Mouse (Mus musculus): ENCODE results near the gene Ap4b1. TPM values are rescaled to one million over a fixed set of nuclear protein-coding genes. Genes with fewer than 3 reads are reported as not detected.

The Ap4b1 gene
- polyA plus RNA-seq, 1 experiment from 2014 or later = 22.8 TPM

- Histone ChIP-seq H3K4me3 (ENCODE audit: low read depth, low read length) (no peak overlapping the region), H3K4me2 (ENCODE audit: low read depth, low read length, severe bottlenecking) (no peak overlapping the region), H3K27ac (ENCODE audit: low read depth, low read length) (no peak overlapping the region), H3K27me3 (ENCODE audit: control insufficient read depth, insufficient read depth, low read length) (no peaks in the 10 kb centered on the region), H3K9ac (ENCODE audit: low read length) (no peak overlapping the region), H3K4me1 (replicated peaks; ENCODE audit: control insufficient read depth, insufficient read depth, low read length) (no peaks in the 10 kb centered on the region), H3K9me3 (ENCODE audit: control insufficient read depth, low read length) (no peaks in the 10 kb centered on the region), H3K36me3 (ENCODE audit: control insufficient read depth, insufficient read depth, low read length) (no peaks in the 10 kb centered on the region)
- DNase-seq (ENCODE audit: low spot score) = no peak
- no peak for ATAC-seq (replicated peaks; ENCODE audit: low FRiP score)
- 75% methylated on average over 8 of the region's 8 CpGs for WGBS
Observed at GRCm38 (mm10) chr3:103853804-103854203, 44.5 kb downstream of the Ap4b1 start.

GRCm38 (mm10) chr3:103857036-103857805 lies 47.9 kb downstream of the Ap4b1 start:
- WGBS = 92% methylated on average over 7 of the region's 7 CpGs
- Histone ChIP-seq H3K36me3 (ENCODE audit: control insufficient read depth, insufficient read depth, low read length) (no peaks in the 10 kb centered on the region), H3K9ac (ENCODE audit: low read length) (no peak overlapping the region), H3K9me3 (ENCODE audit: control insufficient read depth, low read length) (no peaks in the 10 kb centered on the region), H3K27me3 (ENCODE audit: control insufficient read depth, insufficient read depth, low read length) (no peaks in the 10 kb centered on the region), H3K27ac (ENCODE audit: low read depth, low read length) (no peak overlapping the region), H3K4me3 (ENCODE audit: low read depth, low read length) (no peak overlapping the region), H3K4me1 (replicated peaks; ENCODE audit: control insufficient read depth, insufficient read depth, low read length) (no peaks in the 10 kb centered on the region), H3K4me2 (ENCODE audit: low read depth, low read length, severe bottlenecking) (no peak overlapping the region)
- DNase-seq (ENCODE audit: low spot score) (no peak), ATAC-seq (replicated peaks; ENCODE audit: low FRiP score) (no peak)

GRCm38 (mm10) chr3:103857977-103858563 lies 48.8 kb downstream of the Ap4b1 start:
- no peak overlapping the region for H3K27ac ChIP-seq (ENCODE audit: low read depth, low read length)
- no peaks in the 10 kb centered on the region for H3K27me3 ChIP-seq (ENCODE audit: control insufficient read depth, insufficient read depth, low read length)
- H3K36me3 ChIP-seq (ENCODE audit: control insufficient read depth, insufficient read depth, low read length) = no peaks in the 10 kb centered on the region
- no peak overlapping the region for H3K4me2 ChIP-seq (ENCODE audit: low read depth, low read length, severe bottlenecking)
- 93% methylated on average over 6 of the region's 6 CpGs for WGBS
- no peak overlapping the region for H3K4me3 ChIP-seq (ENCODE audit: low read depth, low read length)
- H3K9me3 ChIP-seq (ENCODE audit: control insufficient read depth, low read length) = no peaks in the 10 kb centered on the region
- H3K4me1 ChIP-seq (replicated peaks; ENCODE audit: control insufficient read depth, insufficient read depth, low read length) = no peaks in the 10 kb centered on the region
- no peak for DNase-seq (ENCODE audit: low spot score)
- ATAC-seq (replicated peaks; ENCODE audit: low FRiP score) = no peak
- no peak overlapping the region for H3K9ac ChIP-seq (ENCODE audit: low read length)

GRCm38 (mm10) chr3:103858881-103859801 lies 49.8 kb downstream of the Ap4b1 start, which contains the start of gene Ptpn22:
Ptpn22 (plus strand) TSS chr3:103859795.
- no peak for ATAC-seq (replicated peaks; ENCODE audit: low FRiP score)
- Histone ChIP-seq H3K4me2 (ENCODE audit: low read depth, low read length, severe bottlenecking) (no peak within 1 kb of the TSS), H3K4me3 (ENCODE audit: low read depth, low read length) (no peak within 1 kb of the TSS), H3K9me3 (ENCODE audit: control insufficient read depth, low read length) (no peaks in the 10 kb centered on the region), H3K4me1 (replicated peaks; ENCODE audit: control insufficient read depth, insufficient read depth, low read length) (no peaks in the 10 kb centered on the region), H3K27ac (ENCODE audit: low read depth, low read length) (no peak within 1 kb of the TSS), H3K9ac (ENCODE audit: low read length) (no peak within 1 kb of the TSS), H3K27me3 (ENCODE audit: control insufficient read depth, insufficient read depth, low read length) (no peaks in the 10 kb centered on the region), H3K36me3 (ENCODE audit: control insufficient read depth, insufficient read depth, low read length) (no peaks in the 10 kb centered on the region)
- WGBS = 84% methylated on average over 12 of the region's 12 CpGs
- DNase-seq (ENCODE audit: low spot score) = no peak

- Histone ChIP-seq H3K36me3 (ENCODE audit: control insufficient read depth, insufficient read depth, low read length) (no peaks in the 10 kb centered on the region), H3K27ac (ENCODE audit: low read depth, low read length) (no peak overlapping the region)
Observed at GRCm38 (mm10) chr3:103859851-103860391, 50.6 kb downstream of the Ap4b1 start.

GRCm38 (mm10) chr3:103862721-103863220 lies 53.5 kb downstream of the Ap4b1 start:
- Histone ChIP-seq H3K4me2 (ENCODE audit: low read depth, low read length, severe bottlenecking) (no peak overlapping the region), H3K27me3 (ENCODE audit: control insufficient read depth, insufficient read depth, low read length) (no peaks in the 10 kb centered on the region), H3K36me3 (ENCODE audit: control insufficient read depth, insufficient read depth, low read length) (no peaks in the 10 kb centered on the region), H3K27ac (ENCODE audit: low read depth, low read length) (no peak overlapping the region), H3K9me3 (ENCODE audit: control insufficient read depth, low read length) (no peaks in the 10 kb centered on the region), H3K9ac (ENCODE audit: low read length) (no peak overlapping the region), H3K4me3 (ENCODE audit: low read depth, low read length) (no peak overlapping the region), H3K4me1 (replicated peaks; ENCODE audit: control insufficient read depth, insufficient read depth, low read length) (no peaks in the 10 kb centered on the region)
- WGBS = 83% methylated on average over 4 of the region's 4 CpGs
- no peak for DNase-seq (ENCODE audit: low spot score)
- ATAC-seq (replicated peaks; ENCODE audit: low FRiP score) = no peak

More at GRCm38 (mm10) chr3:103859851-103860391, 50.6 kb downstream of the Ap4b1 start:
- no peak for DNase-seq (ENCODE audit: low spot score)
- H3K4me2 ChIP-seq (ENCODE audit: low read depth, low read length, severe bottlenecking) = no peak overlapping the region
- H3K4me1 ChIP-seq (replicated peaks; ENCODE audit: control insufficient read depth, insufficient read depth, low read length) = no peaks in the 10 kb centered on the region
- H3K27me3 ChIP-seq (ENCODE audit: control insufficient read depth, insufficient read depth, low read length) = no peaks in the 10 kb centered on the region
- H3K4me3 ChIP-seq (ENCODE audit: low read depth, low read length) = no peak overlapping the region
- ATAC-seq (replicated peaks; ENCODE audit: low FRiP score) = no peak
- H3K9me3 ChIP-seq (ENCODE audit: control insufficient read depth, low read length) = no peaks in the 10 kb centered on the region
- H3K9ac ChIP-seq (ENCODE audit: low read length) = no peak overlapping the region
- WGBS = 88% methylated on average over 6 of the region's 6 CpGs

- H3K4me1 ChIP-seq (replicated peaks; ENCODE audit: control insufficient read depth, insufficient read depth, low read length) = no peaks in the 10 kb centered on the region
- H3K27ac ChIP-seq (ENCODE audit: low read depth, low read length) = no peak overlapping the region
- no peak overlapping the region for H3K9ac ChIP-seq (ENCODE audit: low read length)
- no peaks in the 10 kb centered on the region for H3K36me3 ChIP-seq (ENCODE audit: control insufficient read depth, insufficient read depth, low read length)
- WGBS = 93% methylated on average over 6 of the region's 6 CpGs
- H3K4me3 ChIP-seq (ENCODE audit: low read depth, low read length) = no peak overlapping the region
- H3K4me2 ChIP-seq (ENCODE audit: low read depth, low read length, severe bottlenecking) = no peak overlapping the region
- H3K9me3 ChIP-seq (ENCODE audit: control insufficient read depth, low read length) = no peaks in the 10 kb centered on the region
- DNase-seq (ENCODE audit: low spot score) = no peak
- no peaks in the 10 kb centered on the region for H3K27me3 ChIP-seq (ENCODE audit: control insufficient read depth, insufficient read depth, low read length)
- ATAC-seq (replicated peaks; ENCODE audit: low FRiP score) = no peak
Observed at GRCm38 (mm10) chr3:103864200-103864599, 54.9 kb downstream of the Ap4b1 start.

- H3K9ac ChIP-seq (ENCODE audit: low read length) = no peak overlapping the region
- no peak overlapping the region for H3K4me2 ChIP-seq (ENCODE audit: low read depth, low read length, severe bottlenecking)
- no peak for ATAC-seq (replicated peaks; ENCODE audit: low FRiP score)
- no peak for DNase-seq (ENCODE audit: low spot score)
- 86% methylated on average over 5 of the region's 5 CpGs for WGBS
- H3K4me1 ChIP-seq (replicated peaks; ENCODE audit: control insufficient read depth, insufficient read depth, low read length) = no peaks in the 10 kb centered on the region
- no peaks in the 10 kb centered on the region for H3K9me3 ChIP-seq (ENCODE audit: control insufficient read depth, low read length)
- H3K36me3 ChIP-seq (ENCODE audit: control insufficient read depth, insufficient read depth, low read length) = no peaks in the 10 kb centered on the region
- no peak overlapping the region for H3K27ac ChIP-seq (ENCODE audit: low read depth, low read length)
- H3K4me3 ChIP-seq (ENCODE audit: low read depth, low read length) = no peak overlapping the region
- no peaks in the 10 kb centered on the region for H3K27me3 ChIP-seq (ENCODE audit: control insufficient read depth, insufficient read depth, low read length)
Observed at GRCm38 (mm10) chr3:103867424-103867971, 58.2 kb downstream of the Ap4b1 start.

Measured in forebrain, embryonic 11.5 days (tissue).